Mouse (Mus musculus) limb, embryonic 11.5 days (tissue): ENCODE measurements around the gene 1500015O10Rik. TPM values are rescaled to one million over a fixed set of nuclear protein-coding genes. Genes with fewer than 3 reads are reported as not detected.

Experiments used
- ATAC-seq: fragments of 200-750 bp; cut with Nextera tagmentation; 2 replicates; pipeline ENCODE4 v1.8.0; 2017; ENCODE audit warnings: low read depth; ENCODE audit not compliant: insufficient number of reproducible peaks, low FRiP score, low TSS enrichment
- DNase-seq: peaks from one replicate; pipeline ENCODE4 v3.0.0-alpha.2; 2015; ENCODE audit warnings: low spot score
- H3K27ac ChIP-seq: fragments of 300-500 bp; sonication (generic); replicated peaks from 2 replicates; pipeline ENCODE4 v1.5.1; 2014; ENCODE audit warnings: low read depth, mild to moderate bottlenecking, low read length
- H3K27me3 ChIP-seq: fragments of 300-500 bp; sonication (generic); 2 replicates; pipeline ENCODE4 v1.6.1; 2014; ENCODE audit warnings: mild to moderate bottlenecking, low read length, mixed read lengths; ENCODE audit not compliant: control insufficient read depth, insufficient read depth
- H3K36me3 ChIP-seq: fragments of 300-500 bp; sonication (generic); 2 replicates; pipeline ENCODE4 v1.6.1; 2014; ENCODE audit warnings: mild to moderate bottlenecking, low read length, moderate library complexity, mixed read lengths; ENCODE audit not compliant: control insufficient read depth, insufficient read depth
- H3K4me1 ChIP-seq: fragments of 300-500 bp; sonication (generic); 2 replicates; pipeline ENCODE4 v1.6.1; 2014; ENCODE audit warnings: low read length, mixed read lengths; ENCODE audit not compliant: control insufficient read depth, insufficient read depth
- H3K4me2 ChIP-seq: fragments of 300-500 bp; sonication (generic); 2 replicates; pipeline ENCODE4 v1.6.1; 2014; ENCODE audit warnings: low read depth, mild to moderate bottlenecking, moderate library complexity; ENCODE audit not compliant: severe bottlenecking
- H3K4me3 ChIP-seq: fragments of 300-500 bp; sonication (generic); 2 replicates; pipeline ENCODE4 v1.5.1; 2014; ENCODE audit warnings: low read depth, low read length
- H3K9ac ChIP-seq: fragments of 300-500 bp; sonication (generic); 2 replicates; pipeline ENCODE4 v1.6.1; 2014; ENCODE audit warnings: mild to moderate bottlenecking, low read length
- H3K9me3 ChIP-seq: fragments of 300-500 bp; sonication (generic); 2 replicates; pipeline ENCODE4 v1.6.1; 2016; ENCODE audit warnings: low read length; ENCODE audit not compliant: control insufficient read depth
- WGBS: fragments of 180-500 bp; shearing (Covaris S2); extraction: QIAGEN DNeasy Blood & Tissue Kit; methylation state at CpG from one replicate; pipeline ENCODE4 v1.1.7; 2014; 5-methylcytosine and 5-hydroxymethylcytosine counted together
- polyA plus RNA-seq: library from polyadenylated mRNA; unstranded; fragments of >200 nt; fragmentation: Nextera tagmentation; extraction: Ambion mirVana; gene quantifications from 2 replicates; pipeline ENCODE4 v1.2.1, GENCODE M21; 2014

1500015O10Rik gene
- polyA plus RNA-seq, 1 experiment from 2014 or later, result 0.51 TPM

- ATAC-seq (no peak), DNase-seq (no peak)
- Histone ChIP-seq H3K27me3 (no peaks in the 10 kb centered on the region), H3K4me3 (no peak overlapping the region), H3K27ac (no peak overlapping the region), H3K36me3 (no peaks in the 10 kb centered on the region; the same call in 1 of the 2 replicates), H3K9me3 (no peaks in the 10 kb centered on the region), H3K4me2 (no peak overlapping the region), H3K4me1 (no peaks in the 10 kb centered on the region), H3K9ac (no peak overlapping the region)
- 83% methylated on average over 3 of the region's 3 CpGs for WGBS
These were observed 51.3 kb downstream of the 1500015O10Rik start for GRCm38 (mm10) chr1:43781672-43782071.

- WGBS, result 95% methylated on average over 3 of the region's 3 CpGs
- DNase-seq, result no peak
These were observed 52.3 kb downstream of the 1500015O10Rik start for GRCm38 (mm10) chr1:43782680-43783079.

DNA sequence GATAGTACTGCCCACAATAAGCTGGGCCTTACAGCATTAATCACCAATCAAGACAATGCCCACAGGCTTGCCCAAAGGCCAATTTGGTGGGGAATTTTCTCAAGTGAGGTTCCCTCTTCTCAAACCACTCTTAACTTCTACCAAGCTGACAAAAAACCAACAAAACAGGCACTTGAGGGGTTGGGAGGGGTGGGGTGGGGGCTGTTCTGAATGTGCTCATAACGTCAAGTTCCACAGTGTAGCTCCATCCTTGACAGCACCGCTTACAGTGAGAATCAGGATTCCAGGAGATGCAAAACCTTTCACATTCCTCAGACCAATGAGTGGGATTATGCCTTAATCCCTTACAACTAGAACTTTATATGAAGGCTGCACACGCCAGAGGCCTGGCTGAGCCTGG is 52.8 kb downstream of the 1500015O10Rik start:
- Histone ChIP-seq H3K36me3 (no peaks in the 10 kb centered on the region; the same call in 1 of the 2 replicates), H3K4me1 (no peaks in the 10 kb centered on the region), H3K27me3 (no peaks in the 10 kb centered on the region), H3K4me2 (no peak overlapping the region), H3K27ac (no peak overlapping the region), H3K9me3 (no peaks in the 10 kb centered on the region), H3K4me3 (no peak overlapping the region), H3K9ac (no peak overlapping the region)
- ATAC-seq (no peak), DNase-seq (no peak)
- 83% methylated on average over 3 of the region's 3 CpGs for WGBS

More at GRCm38 (mm10) chr1:43782680-43783079, 52.3 kb downstream of the 1500015O10Rik start:
- Histone ChIP-seq H3K4me1 (no peaks in the 10 kb centered on the region), H3K9me3 (no peaks in the 10 kb centered on the region), H3K36me3 (no peaks in the 10 kb centered on the region; the same call in 1 of the 2 replicates), H3K4me3 (no peak overlapping the region), H3K9ac (no peak overlapping the region), H3K4me2 (no peak overlapping the region), H3K27me3 (no peaks in the 10 kb centered on the region), H3K27ac (no peak overlapping the region)
- ATAC-seq, result no peak

GRCm38 (mm10) chr1:43785316-43785715 is 54.9 kb downstream of the 1500015O10Rik start:
- ATAC-seq (no peak), DNase-seq (no peak)
- 88% methylated on average over 5 of the region's 5 CpGs for WGBS

GRCm38 (mm10) chr1:43786711-43787110 is 56.3 kb downstream of the 1500015O10Rik start:
- no peaks in the 10 kb centered on the region for H3K9me3 ChIP-seq
- no peaks in the 10 kb centered on the region for H3K4me1 ChIP-seq
- WGBS, result 89% methylated on average over 5 of the region's 5 CpGs
- no peaks in the 10 kb centered on the region for H3K27me3 ChIP-seq
- H3K9ac ChIP-seq, result no peak overlapping the region
- H3K4me2 ChIP-seq, result no peak overlapping the region
- DNase-seq (no peak), ATAC-seq (no peak)
- H3K27ac ChIP-seq, result no peak overlapping the region
- no peak overlapping the region for H3K4me3 ChIP-seq
- no peaks in the 10 kb centered on the region for H3K36me3 ChIP-seq

More at GRCm38 (mm10) chr1:43785316-43785715, 54.9 kb downstream of the 1500015O10Rik start:
- Histone ChIP-seq H3K9ac (no peak overlapping the region), H3K27ac (no peak overlapping the region), H3K27me3 (no peaks in the 10 kb centered on the region), H3K4me3 (no peak overlapping the region), H3K9me3 (no peaks in the 10 kb centered on the region), H3K4me1 (no peaks in the 10 kb centered on the region), H3K36me3 (no peaks in the 10 kb centered on the region), H3K4me2 (no peak overlapping the region)

- 87% methylated on average over 2 of the region's 2 CpGs for WGBS
- H3K4me3 ChIP-seq, result no peak overlapping the region
- no peaks in the 10 kb centered on the region for H3K36me3 ChIP-seq
- H3K27me3 ChIP-seq, result no peaks in the 10 kb centered on the region
- DNase-seq (no peak), ATAC-seq (no peak)
- H3K9me3 ChIP-seq, result no peaks in the 10 kb centered on the region
- H3K27ac ChIP-seq, result no peak overlapping the region
- H3K9ac ChIP-seq, result no peak overlapping the region
- no peaks in the 10 kb centered on the region for H3K4me1 ChIP-seq
- no peak overlapping the region for H3K4me2 ChIP-seq
These were observed 59.4 kb downstream of the 1500015O10Rik start for GRCm38 (mm10) chr1:43789765-43790164.

Other genes with a start within 250 kb of the 1500015O10Rik start
- gene Uxs1, start 97.2 kb downstream of the 1500015O10Rik start, polyA plus RNA-seq, result 24.5 and 25.2 TPM in 2 replicates
- gene Tpp2, start 203.0 kb downstream of the 1500015O10Rik start, polyA plus RNA-seq, result 68.9 and 71.8 TPM in 2 replicates